Mouse (Mus musculus): ENCODE results near the gene Trdmt1.

Gene Trdmt1

GRCm38 (mm10) chr2:13499196-13499595, 45.3 kb downstream of the Trdmt1 start:
- no peak for DNase-seq (ENCODE audit: low spot score in 2 of 2)

GRCm38 (mm10) chr2:13496087-13496486, 48.4 kb downstream of the Trdmt1 start:
- no peak for DNase-seq (ENCODE audit: low spot score in 2 of 2)

- no peak for DNase-seq (ENCODE audit: low spot score in 2 of 2)
These were observed 51.5 kb downstream of the Trdmt1 start for GRCm38 (mm10) chr2:13492927-13493326.

GRCm38 (mm10) chr2:13491734-13492133, 52.7 kb downstream of the Trdmt1 start, which contains the start of gene Cubn:
Gene Cubn (minus strand): TSS chr2:13491813.
- no peak for DNase-seq (ENCODE audit: low spot score in 2 of 2)

GRCm38 (mm10) chr2:13490480-13490879, 54.0 kb downstream of the Trdmt1 start:
- DNase-seq (ENCODE audit: low spot score in 2 of 2), result no peak

- no peak for DNase-seq (ENCODE audit: low spot score in 2 of 2)
These were observed 58.0 kb downstream of the Trdmt1 start for GRCm38 (mm10) chr2:13486470-13486869.

- no peak for DNase-seq (ENCODE audit: low spot score in 2 of 2)
These were observed 59.9 kb downstream of the Trdmt1 start for GRCm38 (mm10) chr2:13484566-13484965.

GRCm38 (mm10) chr2:13480744-13481143, 63.7 kb downstream of the Trdmt1 start:
- no peak for DNase-seq (ENCODE audit: low spot score in 2 of 2)

GRCm38 (mm10) chr2:13479165-13479564, 65.3 kb downstream of the Trdmt1 start:
- DNase-seq (ENCODE audit: low spot score in 2 of 2), result no peak

GRCm38 (mm10) chr2:13470108-13470507, 74.4 kb downstream of the Trdmt1 start:
- no peak for DNase-seq (ENCODE audit: low spot score in 2 of 2)

GRCm38 (mm10) chr2:13469641-13470040, 74.8 kb downstream of the Trdmt1 start:
- DNase-seq (ENCODE audit: low spot score in 2 of 2), result no peak

GRCm38 (mm10) chr2:13466685-13467084, 77.8 kb downstream of the Trdmt1 start:
- DNase-seq (ENCODE audit: low spot score in 2 of 2), result no peak
